Mouse (Mus musculus) embryonic facial prominence, embryonic 15.5 days (tissue): ENCODE measurements at regions not wholly inside any gene's neighbourhood (a gene's known extent, or its start where the extent isn't known, plus 50 kb on each side); places are given as distances from the start of the nearest gene placed in this dataset.

Experiments
- ATAC-seq: fragments of 200-750 bp; cut with Nextera tagmentation; 2 replicates; pipeline ENCODE4 v1.8.0; 2017; ENCODE audit warnings: low read depth, moderate TSS enrichment; ENCODE audit not compliant: insufficient number of reproducible peaks, low FRiP score, low TSS enrichment
- H3K27ac ChIP-seq: fragments of 300-500 bp; sonication (generic); replicated peaks from 2 replicates; pipeline ENCODE4 v1.5.1; 2015; ENCODE audit warnings: mild to moderate bottlenecking, inconsistent platforms
- H3K27me3 ChIP-seq: fragments of 300-500 bp; sonication (generic); 2 replicates; pipeline ENCODE4 v1.6.1; 2015; ENCODE audit warnings: inconsistent platforms
- H3K36me3 ChIP-seq: fragments of 300-500 bp; sonication (generic); 2 replicates; pipeline ENCODE4 v1.6.1; 2015; ENCODE audit warnings: mild to moderate bottlenecking, inconsistent platforms
- H3K4me1 ChIP-seq: fragments of 300-500 bp; sonication (generic); 2 replicates; pipeline ENCODE4 v1.6.1; 2015; ENCODE audit warnings: inconsistent platforms
- H3K4me2 ChIP-seq: fragments of 300-500 bp; sonication (generic); replicated peaks from 2 replicates; pipeline ENCODE4 v1.6.1; 2015; ENCODE audit warnings: mild to moderate bottlenecking, inconsistent platforms
- H3K4me3 ChIP-seq: fragments of 300-500 bp; sonication (generic); replicated peaks from 2 replicates; pipeline ENCODE4 v1.5.1; 2015; ENCODE audit warnings: mild to moderate bottlenecking, inconsistent platforms
- H3K9ac ChIP-seq: fragments of 300-500 bp; sonication (generic); 2 replicates; pipeline ENCODE4 v1.6.1; 2015; ENCODE audit warnings: inconsistent platforms
- H3K9me3 ChIP-seq: fragments of 300-500 bp; sonication (generic); replicated peaks from 2 replicates; pipeline ENCODE4 v1.6.1; 2016; ENCODE audit warnings: inconsistent platforms
- WGBS: fragments of 180-500 bp; shearing (Covaris S2); methylation state at CpG from one replicate; pipeline ENCODE4 v1.1.7; 2015; 5-methylcytosine and 5-hydroxymethylcytosine counted together

GRCm38 (mm10) chr9:92661938-92662337 is 119.9 kb downstream of the Plod2 start:
- 47% methylated on average over 2 of the region's 2 CpGs for WGBS
- Histone ChIP-seq H3K9me3 (no peaks in the 10 kb centered on the region), H3K27me3 (no peaks in the 10 kb centered on the region), H3K4me2 (no peak overlapping the region), H3K4me1 (no peaks in the 10 kb centered on the region), H3K36me3 (no peaks in the 10 kb centered on the region), H3K9ac (no peak overlapping the region), H3K4me3 (no peak overlapping the region), H3K27ac (no peak overlapping the region)
- ATAC-seq = no peak

- 71% methylated on average over 1 of the region's 1 CpGs for WGBS
- Histone ChIP-seq H3K27me3 (no peaks in the 10 kb centered on the region), H3K4me3 (no peak overlapping the region), H3K36me3 (no peaks in the 10 kb centered on the region), H3K9me3 (no peaks in the 10 kb centered on the region), H3K9ac (no peak overlapping the region), H3K4me2 (no peak overlapping the region), H3K27ac (no peak overlapping the region), H3K4me1 (no peaks in the 10 kb centered on the region)
- no peak for ATAC-seq
Observed at GRCm38 (mm10) chr9:92667361-92667881, 125.4 kb downstream of the Plod2 start.

GRCm38 (mm10) chr9:92671966-92672365 is 129.9 kb downstream of the Plod2 start:
- WGBS = 70% methylated on average over 3 of the region's 3 CpGs
- Histone ChIP-seq H3K9me3 (no peaks in the 10 kb centered on the region), H3K4me2 (no peak overlapping the region), H3K27me3 (no peaks in the 10 kb centered on the region), H3K4me1 (no peaks in the 10 kb centered on the region), H3K36me3 (no peaks in the 10 kb centered on the region), H3K27ac (no peak overlapping the region), H3K9ac (no peak overlapping the region), H3K4me3 (no peak overlapping the region)
- no peak for ATAC-seq

- H3K9me3 ChIP-seq = no peaks in the 10 kb centered on the region
- H3K4me1 ChIP-seq = no peaks in the 10 kb centered on the region
- 70% methylated on average over 6 of the region's 6 CpGs for WGBS
- no peak overlapping the region for H3K9ac ChIP-seq
- no peak overlapping the region for H3K4me3 ChIP-seq
- H3K27me3 ChIP-seq = no peaks in the 10 kb centered on the region
- H3K27ac ChIP-seq = no peak overlapping the region
- no peaks in the 10 kb centered on the region for H3K36me3 ChIP-seq
- ATAC-seq = no peak
- H3K4me2 ChIP-seq = no peak overlapping the region
Observed at GRCm38 (mm10) chr9:92694361-92695016, 152.5 kb downstream of the Plod2 start.

- no peaks in the 10 kb centered on the region for H3K9me3 ChIP-seq
- H3K4me1 ChIP-seq = no peaks in the 10 kb centered on the region
- no peak overlapping the region for H3K4me3 ChIP-seq
- no peak overlapping the region for H3K9ac ChIP-seq
- WGBS = 63% methylated on average over 3 of the region's 3 CpGs
- no peak overlapping the region for H3K4me2 ChIP-seq
- H3K27ac ChIP-seq = no peak overlapping the region
- H3K27me3 ChIP-seq = no peaks in the 10 kb centered on the region
- no peak for ATAC-seq
- no peaks in the 10 kb centered on the region for H3K36me3 ChIP-seq
Observed at GRCm38 (mm10) chr9:92697971-92698370, 155.9 kb downstream of the Plod2 start.

GRCm38 (mm10) chr9:92704752-92705151 is 162.7 kb downstream of the Plod2 start:
- Histone ChIP-seq H3K27me3 (no peaks in the 10 kb centered on the region), H3K4me2 (no peak overlapping the region)

GRCm38 (mm10) chr9:92707011-92707410 is 165.0 kb downstream of the Plod2 start:
- peak; percentile 80 for ATAC-seq
- H3K27me3 ChIP-seq = no peaks in the 10 kb centered on the region
- H3K4me3 ChIP-seq = no peak overlapping the region
- no peaks in the 10 kb centered on the region for H3K9me3 ChIP-seq
- no peak overlapping the region for H3K9ac ChIP-seq
- H3K4me1 ChIP-seq = no peaks in the 10 kb centered on the region
- no peak overlapping the region for H3K4me2 ChIP-seq
- H3K36me3 ChIP-seq = no peaks in the 10 kb centered on the region
- 48% methylated on average over 6 of the region's 6 CpGs for WGBS
- no peak overlapping the region for H3K27ac ChIP-seq

More at GRCm38 (mm10) chr9:92704752-92705151, 162.7 kb downstream of the Plod2 start:
- Histone ChIP-seq H3K9me3 (no peaks in the 10 kb centered on the region), H3K27ac (no peak overlapping the region), H3K4me3 (no peak overlapping the region), H3K9ac (no peak overlapping the region), H3K4me1 (no peaks in the 10 kb centered on the region), H3K36me3 (no peaks in the 10 kb centered on the region)
- 71% methylated on average over 2 of the region's 2 CpGs for WGBS
- no peak for ATAC-seq

GRCm38 (mm10) chr9:92717176-92717575 is 175.2 kb downstream of the Plod2 start:
- Histone ChIP-seq H3K4me2 (no peak overlapping the region), H3K27me3 (no peaks in the 10 kb centered on the region), H3K4me1 (no peaks in the 10 kb centered on the region), H3K27ac (no peak overlapping the region), H3K9ac (no peak overlapping the region), H3K4me3 (no peak overlapping the region), H3K36me3 (no peaks in the 10 kb centered on the region), H3K9me3 (no peaks in the 10 kb centered on the region)
- no peak for ATAC-seq
- WGBS = 68% methylated on average over 6 of the region's 6 CpGs

- no peak overlapping the region for H3K4me2 ChIP-seq
- no peak overlapping the region for H3K9ac ChIP-seq
- H3K36me3 ChIP-seq = no peaks in the 10 kb centered on the region
- H3K27me3 ChIP-seq = no peaks in the 10 kb centered on the region
- no peaks in the 10 kb centered on the region for H3K9me3 ChIP-seq
- H3K4me1 ChIP-seq = no peaks in the 10 kb centered on the region
- H3K27ac ChIP-seq = no peak overlapping the region
- no peak overlapping the region for H3K4me3 ChIP-seq
- ATAC-seq = no peak
Observed at GRCm38 (mm10) chr9:92718337-92718736, 176.3 kb downstream of the Plod2 start.

GRCm38 (mm10) chr9:92719251-92719650 is 177.2 kb downstream of the Plod2 start:
- 77% methylated on average over 6 of the region's 6 CpGs for WGBS
- ATAC-seq = no peak
- Histone ChIP-seq H3K4me1 (no peaks in the 10 kb centered on the region), H3K9me3 (no peaks in the 10 kb centered on the region), H3K4me3 (no peak overlapping the region), H3K27me3 (no peaks in the 10 kb centered on the region), H3K4me2 (no peak overlapping the region), H3K36me3 (no peaks in the 10 kb centered on the region), H3K9ac (no peak overlapping the region), H3K27ac (no peak overlapping the region)

GRCm38 (mm10) chr9:92728864-92729263 is 186.8 kb downstream of the Plod2 start:
- Histone ChIP-seq H3K9me3 (no peaks in the 10 kb centered on the region), H3K4me2 (no peak overlapping the region), H3K27me3 (no peaks in the 10 kb centered on the region), H3K36me3 (no peaks in the 10 kb centered on the region), H3K4me1 (no peaks in the 10 kb centered on the region), H3K4me3 (no peak overlapping the region), H3K9ac (no peak overlapping the region), H3K27ac (no peak overlapping the region)
- no peak for ATAC-seq
- 82% methylated on average over 1 of the region's 1 CpGs for WGBS

- WGBS = 56% methylated on average over 3 of the region's 3 CpGs
- Histone ChIP-seq H3K4me1 (no peaks in the 10 kb centered on the region), H3K9ac (no peak overlapping the region), H3K36me3 (no peaks in the 10 kb centered on the region), H3K4me3 (no peak overlapping the region), H3K27ac (no peak overlapping the region), H3K9me3 (no peaks in the 10 kb centered on the region), H3K27me3 (no peaks in the 10 kb centered on the region), H3K4me2 (no peak overlapping the region)
- no peak for ATAC-seq
Observed at GRCm38 (mm10) chr9:92731396-92731795, 189.4 kb downstream of the Plod2 start.
